ENCODE assay signal across 8 mouse cellular contexts in genomic region chr11:102285095-102285834, GRCm38 (mm10). TPM values are rescaled to one million over a fixed set of nuclear protein-coding genes. Genes with fewer than 3 reads are reported as not detected.
DNase-seq lines count a peak whose midpoint lies in the region; ATAC-seq and TF ChIP-seq lines count a peak whose summit lies in the region.

No protein-coding gene starts in this region.

- no peak for TF ChIP-seq EP300 in MEL (IDR thresholded peaks at IDR 0.05; ENCODE audit: low read depth in 1 of 2, low read length in 2 of 2)

- H3K27me3 ChIP-seq in kidney, embryonic 14.5 days (ENCODE audit: control insufficient read depth, insufficient read depth, low read length), result no peaks in the 10 kb centered on the region
- no peaks in the 10 kb centered on the region for H3K27me3 ChIP-seq in MEL (ENCODE audit: control insufficient read depth in 1 of 2, insufficient read depth in 2 of 2, low read length in 2 of 2)
- H3K27me3 ChIP-seq in forebrain, embryonic 10.5 days (ENCODE audit: poor library complexity, severe bottlenecking), result no peaks in the 10 kb centered on the region
- no peaks in the 10 kb centered on the region for H3K27me3 ChIP-seq in limb, embryonic 13.5 days

- no peak; a peak in 1 of 4 replicates for TF ChIP-seq POLR2A in MEL (IDR thresholded peaks at IDR 0.05; ENCODE audit: control insufficient read depth in 1 of 2, insufficient read depth in 1 of 2, low read depth in 1 of 2, low read length in 2 of 2, poor library complexity in 1 of 2)

- WGBS in kidney, embryonic 14.5 days, result 4% methylated on average over 31 of the region's 31 CpGs
- WGBS in forebrain, embryonic 10.5 days, result 6% methylated on average over 31 of the region's 31 CpGs
- WGBS in limb, embryonic 13.5 days, result 3% methylated on average over 31 of the region's 31 CpGs

- ATAC-seq in kidney, embryonic 14.5 days (ENCODE audit: low FRiP score, low TSS enrichment), result peak; percentile 67
- peak; percentile 73 for ATAC-seq in limb, embryonic 13.5 days (ENCODE audit: low FRiP score, low read depth)
- peak; percentile 33 for ATAC-seq in neutrophil, adult 5-6 weeks (ENCODE audit: extremely low read depth, insufficient number of reproducible peaks, low FRiP score, poor library complexity, severe bottlenecking)

- no peak for TF ChIP-seq RAD21 in MEL (IDR thresholded peaks at IDR 0.05; ENCODE audit: low read depth, low read length)

- no peaks in the 10 kb centered on the region for H3K9me3 ChIP-seq in kidney, embryonic 14.5 days (ENCODE audit: control insufficient read depth, low read length)
- no peaks in the 10 kb centered on the region for H3K9me3 ChIP-seq in MEL (replicated peaks; ENCODE audit: insufficient read depth, low read length)
- H3K9me3 ChIP-seq in forebrain, embryonic 10.5 days, result no peaks in the 10 kb centered on the region
- H3K9me3 ChIP-seq in limb, embryonic 13.5 days, result no peaks in the 10 kb centered on the region

- no peak for DNase-seq in kidney, adult 11 months
- DNase-seq in MEL (ENCODE audit: low read depth, low spot score), result no peak
- DNase-seq in forebrain, embryonic 10.5 days (ENCODE audit: extremely low spot score, low spot score), result no peak
- DNase-seq in frontal cortex, postnatal 36 days (ENCODE audit: low spot score in 2 of 2), result no peak
- DNase-seq in left cerebral cortex, adult 8-10 months (ENCODE audit: low spot score in 2 of 2), result no peak

- no peak for TF ChIP-seq CTCF in MEL (IDR thresholded peaks at IDR 0.05 in 2 of 3, conservative IDR thresholded peaks at IDR 0.05 in 1 of 3; ENCODE audit: control insufficient read depth in 1 of 3, insufficient read depth in 1 of 3, low read depth in 2 of 3, low read length in 3 of 3, poor library complexity in 1 of 3, severe bottlenecking in 1 of 3)

- H3K4me1 ChIP-seq in kidney, embryonic 14.5 days (ENCODE audit: control insufficient read depth, insufficient read depth, low read length), result peaks cover 6% of the 10 kb centered on the region; the same call in 1 of the 2 replicates
- H3K4me1 ChIP-seq in MEL (ENCODE audit: control insufficient read depth in 1 of 2, insufficient read depth in 2 of 2, low read length in 2 of 2), result peaks cover 0 to 3% of the 10 kb centered on the region in 2 experiments; a peak in 2 of 4 replicates
- H3K4me1 ChIP-seq in forebrain, embryonic 10.5 days, result peaks cover 22% of the 10 kb centered on the region
- peaks cover 16% of the 10 kb centered on the region for H3K4me1 ChIP-seq in limb, embryonic 13.5 days

- H3K4me2 ChIP-seq in kidney, embryonic 14.5 days (replicated peaks; ENCODE audit: low read depth, low read length), result peak overlapping the region; percentile 57
- peak overlapping the region; percentile 86 for H3K4me2 ChIP-seq in limb, embryonic 13.5 days (replicated peaks)

- H3K36me3 ChIP-seq in kidney, embryonic 14.5 days (ENCODE audit: control insufficient read depth, insufficient read depth, low read length), result peaks cover 28% of the 10 kb centered on the region
- H3K36me3 ChIP-seq in MEL (ENCODE audit: control insufficient read depth in 1 of 2, insufficient read depth in 2 of 2, low read length in 2 of 2), result peaks cover 0 to 6% of the 10 kb centered on the region in 2 experiments; a peak in 2 of 4 replicates
- peaks cover 32% of the 10 kb centered on the region for H3K36me3 ChIP-seq in forebrain, embryonic 10.5 days (replicated peaks)
- peaks cover 29% of the 10 kb centered on the region for H3K36me3 ChIP-seq in limb, embryonic 13.5 days

- peak overlapping the region; percentile 79; the same call in 1 of the 2 replicates for H3K27ac ChIP-seq in kidney, embryonic 14.5 days (ENCODE audit: low read depth, low read length)
- H3K27ac ChIP-seq in MEL (ENCODE audit: control insufficient read depth, low read depth, low read length), result peak overlapping the region; percentile 91
- peak overlapping the region; percentile 88 for H3K27ac ChIP-seq in forebrain, embryonic 10.5 days
- peak overlapping the region; percentile 67 for H3K27ac ChIP-seq in limb, embryonic 13.5 days

- peak overlapping the region; percentile 72 for H3K9ac ChIP-seq in kidney, embryonic 14.5 days (ENCODE audit: low read depth, low read length)
- H3K9ac ChIP-seq in MEL (ENCODE audit: control insufficient read depth, low read depth, low read length, poor library complexity, severe bottlenecking), result peak overlapping the region; percentile 83
- peak overlapping the region; percentile 90 for H3K9ac ChIP-seq in limb, embryonic 13.5 days

- peak overlapping the region; percentile 79 for H3K4me3 ChIP-seq in kidney, embryonic 14.5 days (ENCODE audit: low read length)
- peak overlapping the region; percentile 69 to 81 for H3K4me3 ChIP-seq in MEL (ENCODE audit: control insufficient read depth in 1 of 2, insufficient read depth in 1 of 2, low read depth in 2 of 2, low read length in 2 of 2)
- peak overlapping the region; percentile 89 for H3K4me3 ChIP-seq in forebrain, embryonic 10.5 days
- peak overlapping the region; percentile 81 for H3K4me3 ChIP-seq in limb, embryonic 13.5 days

- H3K79me2 ChIP-seq in MEL (ENCODE audit: control insufficient read depth, insufficient read depth, low read length, poor library complexity), result peaks cover 9% of the 10 kb centered on the region

TF ChIP-seq in MEL, 35 proteins besides CTCF, POLR2A, EP300 and RAD21 (continues in another document):
- TF ChIP-seq TAL1 (IDR thresholded peaks at IDR 0.05; ENCODE audit: low read length) (no peak), ZMIZ1 (IDR thresholded peaks at IDR 0.05; ENCODE audit: low read depth, low read length) (peak; percentile 62; the same call in 1 of the 2 replicates), MYC (IDR thresholded peaks at IDR 0.05; ENCODE audit: low read depth, low read length) (no peak), KAT2A (conservative IDR thresholded peaks at IDR 0.05; ENCODE audit: low read depth, low read length) (no peak), GABPA (IDR thresholded peaks at IDR 0.05; ENCODE audit: low read depth, low read length) (no peak), CHD1 (IDR thresholded peaks at IDR 0.05; ENCODE audit: low read depth, low read length) (peak; percentile 95), SMC3 (IDR thresholded peaks at IDR 0.05; ENCODE audit: low read depth, low read length) (0 out of 2 replicates have a peak, but pooled peaks have one; percentile 1), NELFE (IDR thresholded peaks at IDR 0.05; ENCODE audit: low read depth, low read length) (peak; percentile 14; the same call in 1 of the 2 replicates)

RNA-seq across cellular contexts. Expression of gene Tmub2, which starts 0.5 kb away (rescaled TPM):
- 41.6 and 54.2 TPM in 2 replicates for polyA plus RNA-seq in kidney, embryonic 14.5 days (2014; fragmentation: Nextera tagmentation; extraction: Ambion mirVana)
- total RNA-seq in MEL (2012; rRNA removed), result 27.0 and 29.3 TPM in 2 replicates
- polyA plus RNA-seq in MEL (2012; ENCODE audit: insufficient read depth in 1 of 2, insufficient read length in 2 of 2, low read depth in 1 of 2, low replicate concordance in 2 of 2, missing spikeins in 1 of 2), result 10 to 100 TPM in 1 of 2 experiments, not detected in 1; 40.5 TPM
- 44.9 and 46.0 TPM in 2 replicates for polyA plus RNA-seq in forebrain, embryonic 10.5 days (2016; fragmentation: Nextera tagmentation; extraction: Ambion mirVana)
- 52.8 and 57.3 TPM in 2 replicates for polyA plus RNA-seq in limb, embryonic 13.5 days (2015; fragmentation: Nextera tagmentation; extraction: Ambion mirVana)
- 51.1 and 54.8 TPM in 2 replicates for total RNA-seq in neutrophil, adult 5-6 weeks (2017)
- total RNA-seq in left cerebral cortex, adult 8-10 months (2022), result 10 to 100 TPM; 62.1 to 70.6 (median 65.6) TPM

RNA-seq across cellular contexts. Expression of gene Atxn7l3, which starts 11.2 kb away (rescaled TPM):
- polyA plus RNA-seq in kidney, embryonic 14.5 days (2014; fragmentation: Nextera tagmentation; extraction: Ambion mirVana), result 15.2 and 18.6 TPM in 2 replicates
- total RNA-seq in MEL (2012; rRNA removed), result 40.5 and 46.7 TPM in 2 replicates
- 10 to 100 TPM; 39.4 to 53.0 TPM for polyA plus RNA-seq in MEL (2012; ENCODE audit: insufficient read depth in 1 of 2, insufficient read length in 2 of 2, low read depth in 1 of 2, low replicate concordance in 2 of 2, missing spikeins in 1 of 2)
- polyA plus RNA-seq in forebrain, embryonic 10.5 days (2016; fragmentation: Nextera tagmentation; extraction: Ambion mirVana), result 14.1 and 15.6 TPM in 2 replicates
- 20.7 and 21.4 TPM in 2 replicates for polyA plus RNA-seq in limb, embryonic 13.5 days (2015; fragmentation: Nextera tagmentation; extraction: Ambion mirVana)
- total RNA-seq in neutrophil, adult 5-6 weeks (2017), result 36.7 and 44.5 TPM in 2 replicates
- 100 to 1,000 TPM; 202 to 218 (median 208) TPM for total RNA-seq in left cerebral cortex, adult 8-10 months (2022)

RNA-seq across cellular contexts. Expression of gene Asb16, which starts 16.7 kb away (rescaled TPM):
- 0.09 TPM in 1 of 2 replicates, not detected in the other for polyA plus RNA-seq in kidney, embryonic 14.5 days (2014; fragmentation: Nextera tagmentation; extraction: Ambion mirVana)
- total RNA-seq in MEL (2012; rRNA removed), result 3.9 and 4.4 TPM in 2 replicates
- 1 to 10 TPM in 1 of 2 experiments, not detected in 1; 8.5 TPM for polyA plus RNA-seq in MEL (2012; ENCODE audit: insufficient read depth in 1 of 2, insufficient read length in 2 of 2, low read depth in 1 of 2, low replicate concordance in 2 of 2, missing spikeins in 1 of 2)
- polyA plus RNA-seq in forebrain, embryonic 10.5 days (2016; fragmentation: Nextera tagmentation; extraction: Ambion mirVana), result 0.05 and 0.06 TPM in 2 replicates
- polyA plus RNA-seq in limb, embryonic 13.5 days (2015; fragmentation: Nextera tagmentation; extraction: Ambion mirVana), result 0.22 TPM in 2 replicates
- total RNA-seq in neutrophil, adult 5-6 weeks (2017), result not detected in 2 replicates
- 1 to 10 TPM; 2.8 to 3.7 (median 3.3) TPM for total RNA-seq in left cerebral cortex, adult 8-10 months (2022)

RNA-seq across cellular contexts. Expression of gene Ubtf, which starts 34.3 kb away (rescaled TPM):
- 86.5 and 105 TPM in 2 replicates for polyA plus RNA-seq in kidney, embryonic 14.5 days (2014; fragmentation: Nextera tagmentation; extraction: Ambion mirVana)
- 151 and 189 TPM in 2 replicates for total RNA-seq in MEL (2012; rRNA removed)
- polyA plus RNA-seq in MEL (2012; ENCODE audit: insufficient read depth in 1 of 2, insufficient read length in 2 of 2, low read depth in 1 of 2, low replicate concordance in 2 of 2, missing spikeins in 1 of 2), result 100 to 1,000 TPM in 1 of 2 experiments, 10 to 100 TPM in 1; 76.5 to 145 TPM
- polyA plus RNA-seq in forebrain, embryonic 10.5 days (2016; fragmentation: Nextera tagmentation; extraction: Ambion mirVana), result 95.5 and 98.7 TPM in 2 replicates
- polyA plus RNA-seq in limb, embryonic 13.5 days (2015; fragmentation: Nextera tagmentation; extraction: Ambion mirVana), result 83.9 and 85.9 TPM in 2 replicates
- 169 and 195 TPM in 2 replicates for total RNA-seq in neutrophil, adult 5-6 weeks (2017)
- 100 to 1,000 TPM; 102 to 118 (median 113) TPM for total RNA-seq in left cerebral cortex, adult 8-10 months (2022)

RNA-seq across cellular contexts. Expression of gene BC030867, which starts 36.6 kb away (rescaled TPM):
- 18.2 and 22.9 TPM in 2 replicates for polyA plus RNA-seq in kidney, embryonic 14.5 days (2014; fragmentation: Nextera tagmentation; extraction: Ambion mirVana)
- total RNA-seq in MEL (2012; rRNA removed), result 19.5 and 20.0 TPM in 2 replicates
- 10 to 100 TPM; 36.2 to 51.7 TPM for polyA plus RNA-seq in MEL (2012; ENCODE audit: insufficient read depth in 1 of 2, insufficient read length in 2 of 2, low read depth in 1 of 2, low replicate concordance in 2 of 2, missing spikeins in 1 of 2)
- polyA plus RNA-seq in forebrain, embryonic 10.5 days (2016; fragmentation: Nextera tagmentation; extraction: Ambion mirVana), result 27.3 TPM in 2 replicates
- polyA plus RNA-seq in limb, embryonic 13.5 days (2015; fragmentation: Nextera tagmentation; extraction: Ambion mirVana), result 15.8 and 16.1 TPM in 2 replicates
- not detected in 2 replicates for total RNA-seq in neutrophil, adult 5-6 weeks (2017)
- 1 to 10 TPM in 3 of 4 experiments, under 1 TPM in 1; 0.76 to 1.6 (median 1.4) TPM for total RNA-seq in left cerebral cortex, adult 8-10 months (2022)
